Mouse (Mus musculus) liver, adult 2 months (tissue): ENCODE data around the gene Samd11.

ENCODE experiments used
- CTCF ChIP-seq: fragments of 200-500 bp; IDR thresholded peaks from 2 replicates; pipeline ENCODE4 v1.5.1; 2011; ENCODE audit warnings: low read depth, low read length, control low read depth
- POLR2A ChIP-seq: fragments of 200-500 bp; IDR thresholded peaks from 2 replicates; pipeline ENCODE4 v1.6.1; 2011; ENCODE audit warnings: low read length, control low read depth; ENCODE audit not compliant: insufficient read depth; ENCODE audit errors: extremely low read depth

GRCm38 (mm10) chr4:156215649-156216048 is 39.8 kb downstream of the Samd11 start, which contains the start of gene Perm1:
- no peak for TF ChIP-seq POLR2A
- no peak for TF ChIP-seq CTCF
